Mouse (Mus musculus) left cerebral cortex, adult 18-20 months (tissue): ENCODE measurements at regions not wholly inside any gene's neighbourhood (a gene's known extent, or its start where the extent isn't known, plus 50 kb on each side); places are given as distances from the start of the nearest gene placed in this dataset.

ENCODE experiments used
- DNase-seq, 2 experiments: peaks; one replicate each; pipeline ENCODE4 v3.0.0; 2021 to 2022; ENCODE audit warnings: low spot score in 2 of 2, mixed read lengths in 1 of 2

GRCm38 (mm10) chr10:98748856-98749583 lies 165.2 kb upstream of the Atp2b1 start:
- DNase-seq, result no peak

GRCm38 (mm10) chr10:98749584-98749947 lies 164.6 kb upstream of the Atp2b1 start:
- DNase-seq, result no peak

GRCm38 (mm10) chr10:98751376-98752058 lies 162.7 kb upstream of the Atp2b1 start:
- DNase-seq, result no peak

GRCm38 (mm10) chr10:98761080-98761479 lies 153.1 kb upstream of the Atp2b1 start:
- no peak for DNase-seq

GRCm38 (mm10) chr10:98765786-98766419 lies 148.3 kb upstream of the Atp2b1 start:
- no peak for DNase-seq

- no peak for DNase-seq
Observed at GRCm38 (mm10) chr10:98779783-98780182, 134.4 kb upstream of the Atp2b1 start.

- no peak for DNase-seq
Observed at GRCm38 (mm10) chr10:98780938-98781337, 133.3 kb upstream of the Atp2b1 start.

GRCm38 (mm10) chr10:98781888-98782351 lies 132.3 kb upstream of the Atp2b1 start:
- no peak for DNase-seq

- no peak for DNase-seq
Observed at GRCm38 (mm10) chr10:98785411-98785810, 128.8 kb upstream of the Atp2b1 start.

- no peak for DNase-seq
Observed at GRCm38 (mm10) chr10:98786089-98786488, 128.1 kb upstream of the Atp2b1 start.

- peak in 1 of 2 experiments; percentile 47 for DNase-seq
Observed at GRCm38 (mm10) chr10:98789763-98790162, 124.4 kb upstream of the Atp2b1 start.

GRCm38 (mm10) chr10:98790456-98790855 lies 123.8 kb upstream of the Atp2b1 start:
- no peak for DNase-seq

- no peak for DNase-seq
Observed at GRCm38 (mm10) chr10:98792019-98792741, 122.0 kb upstream of the Atp2b1 start.

- DNase-seq, result no peak
Observed at GRCm38 (mm10) chr10:98793926-98794536, 120.2 kb upstream of the Atp2b1 start.

GRCm38 (mm10) chr10:98796016-98796415 lies 118.2 kb upstream of the Atp2b1 start:
- DNase-seq, result no peak

- no peak for DNase-seq
Observed at GRCm38 (mm10) chr10:98798634-98799415, 115.4 kb upstream of the Atp2b1 start.

GRCm38 (mm10) chr10:98799830-98800229 lies 114.4 kb upstream of the Atp2b1 start:
- DNase-seq, result no peak

- no peak for DNase-seq
Observed at GRCm38 (mm10) chr10:98800949-98801348, 113.3 kb upstream of the Atp2b1 start.

GRCm38 (mm10) chr10:98805013-98805412 lies 109.2 kb upstream of the Atp2b1 start:
- no peak for DNase-seq

- peak; percentile 78 to 86 for DNase-seq
Observed at GRCm38 (mm10) chr10:98806798-98807535, 107.2 kb upstream of the Atp2b1 start.
